Mouse (Mus musculus): Measurements from ENCODE around the gene Iqgap3. TPM values are rescaled to one million over a fixed set of nuclear protein-coding genes. Genes with fewer than 3 reads are reported as not detected.

The Iqgap3 gene
- total RNA-seq, 2 experiments from 2014 or later, result 0.13 to 0.22 TPM

DNA sequence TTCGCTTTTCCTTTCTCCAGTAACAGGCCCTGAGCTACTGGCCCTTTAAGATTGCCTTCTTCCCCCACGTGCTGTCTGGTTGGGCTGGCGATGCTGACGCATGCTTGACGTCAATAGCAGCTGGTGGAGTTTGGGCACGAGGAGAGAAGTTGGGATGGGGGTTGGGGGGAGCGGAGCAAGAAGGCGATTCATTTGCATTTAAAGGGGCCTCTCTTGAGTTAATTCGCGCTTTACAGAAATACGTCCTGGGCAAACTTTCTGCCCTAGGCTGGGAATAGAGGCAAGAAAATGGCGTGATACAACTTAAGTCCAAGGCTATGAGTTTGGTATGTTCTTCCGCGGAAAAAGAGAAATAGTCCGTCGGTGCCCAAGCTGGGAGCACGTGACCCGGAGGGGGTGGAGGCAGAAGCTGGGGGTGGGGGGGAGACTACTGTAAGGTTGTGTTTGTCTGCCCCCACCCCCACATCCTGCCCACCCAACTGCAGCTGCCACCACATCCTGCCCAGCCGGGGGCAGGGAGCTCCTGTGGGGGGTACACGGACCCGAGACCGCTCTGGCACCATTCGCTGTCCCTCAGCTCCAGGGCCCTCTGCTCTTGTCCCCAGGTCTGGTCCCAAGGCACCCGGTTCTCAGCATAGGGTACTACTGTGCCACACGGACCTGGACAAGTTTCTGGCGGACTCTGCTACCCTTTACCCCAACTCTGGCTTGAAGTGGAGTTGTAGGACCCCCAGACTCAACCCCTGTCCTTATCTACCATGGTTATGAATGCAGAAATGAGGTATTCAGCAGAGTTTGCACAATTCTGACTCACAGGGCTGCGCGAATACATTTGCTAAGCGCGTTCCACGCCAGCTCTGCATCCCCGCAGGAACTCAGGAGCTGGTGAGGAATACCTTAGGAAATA, 56.8 kb downstream of the Iqgap3 start:
- peak; percentile 95 to 97 for DNase-seq (ENCODE audit: low spot score in 2 of 2)

DNA sequence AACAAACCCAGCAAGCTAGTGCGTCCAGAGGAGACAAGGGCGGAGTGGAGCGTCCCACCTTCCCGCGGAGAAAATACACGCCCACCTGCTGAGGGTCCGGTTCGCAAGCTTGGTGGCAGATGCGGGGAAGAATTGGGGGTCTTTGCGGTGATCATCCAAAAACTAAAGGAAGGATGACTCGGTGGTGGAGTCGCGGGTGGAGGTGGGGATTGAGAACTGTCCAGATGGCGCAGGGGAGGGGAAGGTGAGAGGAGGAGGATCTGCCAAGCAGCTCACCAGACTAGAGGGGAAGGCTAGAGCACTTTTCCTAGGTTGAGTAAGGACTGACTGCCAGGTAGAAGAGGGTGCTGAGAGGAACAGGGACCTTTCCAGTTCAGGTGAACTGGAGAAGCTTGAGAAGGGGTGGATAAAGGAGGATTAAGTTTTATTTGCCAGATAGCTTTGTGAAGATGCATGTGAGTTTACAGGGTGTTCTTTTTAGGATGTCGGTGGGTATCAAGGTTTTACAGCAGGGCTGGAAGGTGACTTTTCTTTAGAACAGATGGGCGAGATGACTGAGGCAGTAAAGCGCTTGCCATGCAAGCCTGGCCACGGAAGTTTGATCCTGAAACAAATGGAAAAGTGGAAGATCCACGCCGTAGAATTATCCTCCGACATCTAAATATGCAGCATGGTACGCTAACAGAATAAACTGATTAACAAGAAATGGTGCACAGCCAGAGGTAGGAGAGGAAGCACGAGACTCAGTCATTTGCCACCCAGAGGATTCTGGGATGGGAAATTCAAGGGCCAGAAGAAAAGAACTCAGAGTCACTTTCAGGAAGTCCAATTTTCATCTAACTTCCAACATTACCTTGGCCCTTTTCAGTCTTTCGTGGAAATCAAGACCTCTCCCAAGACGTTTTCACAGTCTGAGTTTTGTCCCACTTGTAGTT, 57.7 kb downstream of the Iqgap3 start:
- peak; percentile 51 to 52 for DNase-seq (ENCODE audit: low spot score in 2 of 2)

DNA sequence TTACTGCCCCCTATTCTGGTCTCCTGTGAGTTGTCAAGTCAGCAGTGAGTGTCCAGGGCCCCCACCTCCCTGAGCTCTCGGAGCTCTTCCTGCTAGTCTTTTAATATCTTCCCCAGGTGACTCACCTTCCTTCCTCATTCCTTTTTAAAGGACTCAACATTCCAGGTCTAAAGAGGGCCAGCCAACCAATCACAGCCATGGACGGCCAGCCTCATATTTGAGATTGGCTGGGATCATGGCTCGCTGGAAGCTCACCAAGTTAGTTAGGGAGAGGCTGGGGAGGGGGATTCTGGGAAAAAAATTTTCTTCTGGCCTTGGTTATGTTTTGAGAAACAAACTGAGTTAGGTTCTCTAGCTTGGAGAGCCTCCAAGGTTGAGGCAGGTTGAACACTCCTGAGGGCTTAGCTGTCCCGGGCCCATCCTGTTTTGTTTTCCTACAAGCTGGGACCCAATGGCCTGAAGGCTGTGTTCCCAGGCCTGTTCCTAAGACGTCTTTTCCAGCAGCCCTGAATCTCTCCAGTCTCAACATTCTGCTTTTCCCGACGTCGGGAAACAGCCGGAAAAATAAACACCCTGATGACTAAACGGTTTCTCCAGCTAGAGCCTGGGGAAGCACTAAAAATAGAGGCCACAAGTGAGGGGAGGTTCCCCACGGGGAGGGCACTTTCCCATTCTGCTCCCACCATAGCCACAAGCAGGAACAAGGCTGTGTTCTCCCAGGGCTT, 58.6 kb downstream of the Iqgap3 start:
- DNase-seq (ENCODE audit: low spot score in 2 of 2), result peak in 1 of 2 experiments; percentile 48

DNA sequence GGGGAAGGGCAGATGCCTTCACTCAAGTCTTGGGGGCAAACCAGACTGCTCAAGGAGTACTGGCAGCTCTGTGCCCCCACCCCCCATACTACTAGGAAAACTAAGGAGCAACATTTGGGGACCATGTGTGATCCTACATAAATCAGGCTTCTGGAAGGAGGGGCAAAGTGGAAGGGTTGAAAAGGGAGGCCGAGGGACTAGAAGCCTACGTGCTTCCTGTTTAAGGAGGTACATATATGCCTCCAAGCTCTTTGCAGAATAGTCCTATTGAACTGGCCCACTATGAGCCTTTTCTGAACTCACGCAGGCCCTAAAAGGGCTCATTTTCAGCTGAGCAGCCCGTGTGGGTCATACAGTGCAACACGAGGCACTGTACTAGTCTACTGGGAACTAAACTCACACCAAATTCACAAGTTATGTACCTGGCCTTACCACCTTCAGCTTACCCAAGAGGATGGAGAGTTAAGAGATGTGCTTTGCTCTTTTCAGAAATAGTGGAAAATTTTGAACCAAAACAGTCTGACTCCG, 59.2 kb downstream of the Iqgap3 start:
- DNase-seq (ENCODE audit: low spot score in 2 of 2), result no peak

DNA sequence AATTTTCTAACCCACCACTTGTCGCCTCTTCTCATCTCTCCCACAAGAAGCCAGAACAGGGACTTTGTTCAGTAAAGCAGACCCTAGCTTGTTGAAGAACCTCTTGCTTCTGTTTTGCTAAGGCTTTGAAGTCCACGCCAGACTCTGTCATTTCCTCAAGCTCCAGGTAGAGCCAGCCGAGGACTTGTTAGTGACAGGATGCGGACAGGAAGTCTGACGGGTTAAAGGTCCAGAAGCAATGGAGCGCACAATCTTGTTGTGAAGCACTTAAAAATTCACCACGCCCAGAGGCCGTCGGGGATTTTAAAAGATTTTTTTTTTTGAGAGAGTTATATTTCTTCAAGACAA, 59.6 kb downstream of the Iqgap3 start:
- DNase-seq (ENCODE audit: low spot score in 2 of 2), result peak in 1 of 2 experiments; percentile 16

DNA sequence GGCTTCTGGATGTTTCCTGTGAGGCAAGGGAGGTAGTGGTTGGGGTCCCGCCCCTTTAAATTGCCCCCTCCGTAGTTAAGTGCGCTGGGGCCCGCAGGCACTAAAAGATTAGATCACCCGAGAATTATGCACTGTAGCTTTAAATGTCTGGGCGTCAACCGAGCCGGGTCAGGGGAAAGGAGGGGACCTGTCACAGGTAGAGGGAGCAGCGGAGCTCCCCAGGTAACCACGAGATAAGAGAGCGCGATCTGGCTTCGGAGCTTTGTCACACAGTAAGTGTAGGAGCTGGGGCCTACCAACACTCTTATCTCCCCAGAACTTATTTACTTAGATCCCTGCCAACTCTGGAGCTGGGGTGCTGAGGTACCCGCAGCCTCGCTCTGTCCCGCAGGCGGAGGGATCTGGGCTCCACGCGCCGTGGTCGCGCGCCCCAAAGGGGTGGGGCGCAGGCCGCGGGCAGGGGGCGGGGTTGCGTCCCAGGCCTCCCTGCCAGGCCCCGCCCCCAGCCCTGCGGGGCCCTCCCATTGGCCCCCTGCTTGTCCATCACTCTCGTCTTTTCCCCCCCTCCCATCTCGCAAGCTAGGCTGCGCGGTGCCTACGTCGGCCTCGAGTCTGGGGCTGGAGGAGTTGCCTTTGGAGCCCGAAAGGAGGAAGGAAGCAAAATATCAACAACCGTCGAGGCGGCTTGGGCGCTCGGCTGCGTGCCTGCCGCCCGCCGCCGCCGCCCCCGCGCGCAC, 60.2 kb downstream of the Iqgap3 start, which contains the start of gene Mef2d:
Mef2d (plus strand) TSS at position 586 of the 737 bp plus-strand sequence.
- DNase-seq (ENCODE audit: low spot score in 2 of 2), result peak; percentile 90 to 97

DNA sequence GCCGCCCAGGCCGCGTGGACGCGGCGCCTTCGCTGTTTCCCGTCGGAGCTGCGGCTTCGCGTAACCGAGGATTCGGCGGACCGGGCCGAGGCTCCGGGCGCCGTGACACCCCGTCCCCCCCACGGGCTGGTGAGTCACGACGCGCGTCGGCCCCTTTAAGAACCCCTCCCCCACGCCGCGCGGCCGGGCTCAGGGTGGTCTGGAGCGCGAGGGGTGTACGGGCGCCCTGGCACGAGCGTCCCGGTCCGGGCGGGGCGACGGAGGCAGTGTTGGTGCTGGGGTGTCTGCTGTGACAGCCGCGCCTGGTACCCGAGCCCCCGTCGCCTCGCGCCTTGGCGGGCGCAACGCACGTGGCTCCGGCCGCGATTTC, 60.8 kb downstream of the Iqgap3 start:
- no peak for DNase-seq (ENCODE audit: low spot score in 2 of 2)

DNA sequence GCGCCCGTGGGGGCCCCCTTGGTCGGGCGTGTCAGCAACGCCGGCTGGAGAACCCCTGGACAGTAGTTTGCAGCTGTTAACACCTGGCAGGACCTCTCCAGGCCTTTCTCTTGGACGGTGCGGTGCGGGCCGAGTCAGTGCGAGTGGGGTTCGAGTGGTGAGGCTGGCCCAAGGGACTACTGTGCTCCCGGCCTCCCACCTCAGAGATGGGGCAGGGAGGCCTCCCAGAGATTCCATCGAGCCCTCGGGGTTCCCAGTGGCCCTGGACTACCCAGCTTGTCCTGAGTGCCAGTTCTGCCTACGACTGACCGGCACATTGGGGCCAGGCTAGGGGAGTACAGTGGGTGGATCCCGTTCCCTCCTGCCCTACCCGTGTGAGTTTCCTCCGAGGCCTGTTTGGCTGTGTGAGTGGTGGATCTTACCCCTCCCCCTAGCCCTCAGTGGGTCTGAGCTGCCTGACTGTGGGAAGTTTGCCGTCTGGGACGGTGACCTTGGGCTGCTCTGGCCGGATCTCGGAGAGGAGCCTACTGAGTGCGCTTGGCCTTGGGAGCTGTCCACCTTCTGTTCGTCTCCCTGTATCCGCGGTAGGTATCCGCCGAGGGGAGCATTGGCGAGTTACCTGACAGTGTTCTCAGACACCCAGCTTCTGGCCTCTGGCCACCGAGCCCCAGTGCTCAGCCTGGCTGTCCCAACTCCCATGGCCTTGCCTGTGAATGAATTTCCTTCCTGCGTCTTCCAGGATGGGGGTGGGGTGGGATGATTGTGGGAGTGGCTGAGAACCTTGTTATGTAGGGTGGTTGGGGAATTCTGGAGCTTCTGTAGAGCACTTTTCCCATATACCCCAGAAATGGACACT, 61.4 kb downstream of the Iqgap3 start:
- DNase-seq (ENCODE audit: low spot score in 2 of 2), result peak; percentile 66 to 68

DNA sequence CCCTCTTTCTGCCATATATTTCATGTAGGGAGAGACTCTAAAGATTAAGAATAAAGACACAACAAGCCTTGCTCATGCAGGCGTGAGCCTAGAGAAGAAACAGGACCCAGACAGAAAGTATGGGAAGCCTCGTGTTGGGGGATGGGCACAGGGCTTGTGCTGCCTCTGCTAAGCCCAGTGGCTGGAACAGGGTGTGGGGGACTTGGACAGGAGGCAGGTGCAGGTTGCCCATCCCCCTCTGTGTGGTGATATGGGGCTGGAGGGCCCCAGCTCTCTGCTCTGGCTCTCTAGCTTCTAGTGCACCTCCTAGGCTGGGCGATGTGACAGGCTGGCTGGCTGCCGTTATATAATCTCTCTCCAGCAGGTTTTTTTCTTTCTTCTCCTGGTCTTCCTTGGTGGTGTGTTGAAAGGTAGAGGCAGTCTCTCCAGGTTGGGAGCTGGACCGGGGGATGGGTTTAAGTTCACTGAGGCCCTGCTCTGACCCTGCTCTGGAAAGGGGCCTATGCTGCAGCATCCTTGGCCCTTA, 62.3 kb downstream of the Iqgap3 start:
- peak; percentile 48 to 74 for DNase-seq (ENCODE audit: low spot score in 2 of 2)

DNA sequence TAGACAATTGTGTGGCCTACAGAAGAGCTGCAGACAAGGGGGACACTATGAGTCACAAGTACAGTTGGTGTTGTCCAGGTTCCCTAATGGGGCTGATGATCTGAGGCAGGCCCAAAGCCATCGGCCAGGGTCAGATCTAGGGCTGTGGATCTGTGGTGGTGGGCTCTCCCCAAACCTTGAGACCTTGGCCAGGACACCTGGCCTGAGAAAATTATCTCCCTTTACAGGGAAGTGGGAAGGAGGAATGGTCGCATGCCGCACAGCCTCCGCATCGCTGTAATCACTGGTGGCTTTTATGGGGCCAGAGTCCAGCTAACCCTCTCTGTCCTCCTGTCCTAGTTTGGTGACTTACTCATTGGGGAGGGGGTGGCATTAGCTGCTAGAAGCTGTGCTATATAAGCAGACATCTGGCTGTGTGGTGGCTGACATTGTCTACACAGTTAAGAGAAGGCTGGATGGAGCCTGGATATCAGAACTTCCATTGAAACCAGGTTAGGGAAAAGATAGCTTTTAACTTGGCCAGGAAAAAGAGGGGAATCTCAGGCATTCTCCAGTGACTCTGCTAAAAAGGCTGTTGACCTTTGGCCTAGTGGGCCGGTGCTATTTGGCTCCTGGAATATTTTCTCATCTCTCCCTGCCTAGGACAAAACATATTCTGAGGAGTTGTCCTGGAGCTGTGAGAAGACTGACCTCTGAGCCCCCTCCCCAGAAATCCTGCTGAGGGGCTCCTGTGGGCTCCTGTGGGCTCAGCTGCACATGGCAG, 63.1 kb downstream of the Iqgap3 start:
- DNase-seq (ENCODE audit: low spot score in 2 of 2), result peak in 1 of 2 experiments; percentile 20

DNA sequence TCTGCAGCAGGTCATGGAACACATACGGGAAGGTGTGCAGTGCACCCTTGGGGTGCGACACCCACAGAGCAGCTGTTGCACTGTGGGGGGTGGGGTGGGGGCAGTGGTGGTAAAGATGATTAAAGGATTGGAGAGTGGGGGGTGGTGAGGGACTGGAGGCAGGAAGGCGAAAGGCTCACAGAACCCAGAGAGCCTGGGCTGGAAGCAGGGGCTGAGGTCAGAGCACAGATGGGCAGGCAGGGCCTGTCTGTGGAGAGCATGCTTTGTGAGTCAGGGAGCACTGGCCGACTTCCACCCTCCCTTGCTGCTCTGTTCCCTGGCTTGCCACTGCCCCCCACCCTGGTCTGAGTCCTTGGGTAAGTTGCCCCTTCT, 63.6 kb downstream of the Iqgap3 start:
- DNase-seq (ENCODE audit: low spot score in 2 of 2), result peak in 1 of 2 experiments; percentile 39

DNA sequence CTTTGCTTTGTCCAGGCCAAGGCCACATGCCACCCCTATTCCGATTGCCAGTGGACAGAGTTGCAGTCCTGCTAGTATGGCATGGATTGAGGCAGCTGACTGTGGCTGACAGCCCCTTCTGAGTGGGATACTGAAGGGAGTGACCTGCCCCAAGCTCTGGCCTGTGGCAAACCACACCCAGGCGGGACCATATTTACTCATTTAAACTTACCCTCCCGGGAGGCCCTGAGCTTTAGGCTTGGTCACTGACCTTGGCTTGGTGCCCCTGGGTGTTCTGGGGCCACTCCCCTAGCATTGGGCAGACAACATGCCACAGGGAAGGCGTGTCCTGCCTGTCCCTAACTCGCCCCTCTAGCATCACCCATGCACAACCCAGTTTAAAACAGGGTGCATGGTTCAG, 64.2 kb downstream of the Iqgap3 start:
- DNase-seq (ENCODE audit: low spot score in 2 of 2), result peak in 1 of 2 experiments; percentile 7

DNA sequence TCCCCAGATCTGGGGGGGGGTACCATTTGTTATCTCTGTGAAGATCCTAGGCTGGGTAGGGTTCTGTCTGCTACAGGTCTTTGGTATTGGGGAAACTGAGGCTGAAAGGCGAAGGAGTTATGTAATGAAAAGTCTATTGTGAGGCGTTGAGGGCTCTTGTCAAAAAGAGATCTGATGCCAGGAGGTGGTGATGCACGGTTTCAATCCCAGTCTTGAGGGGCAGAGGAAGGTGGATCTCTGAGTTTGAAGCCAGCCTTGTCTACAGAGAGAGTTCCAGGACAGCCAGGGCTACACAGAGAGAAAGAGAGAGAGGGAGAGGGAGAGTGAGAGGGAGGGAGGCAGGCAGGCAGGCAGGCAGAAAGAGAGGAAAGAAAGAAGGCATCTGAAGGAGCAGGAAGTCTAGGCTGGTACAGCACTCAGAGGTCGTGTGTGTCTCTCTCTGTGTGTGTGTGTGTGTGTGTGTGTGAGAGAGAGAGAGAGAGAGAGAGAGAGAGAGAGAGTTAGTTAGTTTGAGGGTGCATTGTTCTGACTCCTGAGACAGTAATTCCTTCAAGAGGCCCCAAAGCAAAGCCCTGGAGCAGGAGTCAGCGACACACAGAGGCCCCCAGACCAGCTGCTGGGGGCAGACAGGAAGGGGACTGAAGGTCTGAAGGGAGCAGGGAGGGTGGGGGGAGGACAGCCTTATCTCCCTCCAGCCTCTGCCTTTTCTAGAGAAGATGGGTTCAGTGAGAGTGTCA, 64.8 kb downstream of the Iqgap3 start:
- no peak for DNase-seq (ENCODE audit: low spot score in 2 of 2)

DNA sequence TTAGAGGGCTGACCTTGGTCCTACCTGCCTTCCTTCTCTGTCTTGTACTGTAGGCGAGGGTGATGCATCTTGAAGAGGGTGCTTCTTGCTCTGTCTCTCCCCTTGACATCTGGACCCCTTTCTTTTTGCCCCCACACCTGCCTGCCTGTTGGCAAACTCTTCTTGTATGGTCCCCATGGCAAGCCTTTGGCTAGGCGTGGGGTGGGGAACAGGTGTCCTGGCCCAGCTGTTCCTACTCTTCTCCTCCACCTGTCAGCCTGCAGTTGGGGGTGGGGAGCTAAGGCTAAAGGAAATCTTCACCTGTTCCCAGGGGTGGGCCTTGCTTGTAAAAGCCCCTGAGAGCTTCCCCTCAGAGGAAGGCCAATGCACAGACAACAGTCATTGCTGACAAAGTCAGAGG, 65.7 kb downstream of the Iqgap3 start:
- DNase-seq (ENCODE audit: low spot score in 2 of 2), result no peak

DNA sequence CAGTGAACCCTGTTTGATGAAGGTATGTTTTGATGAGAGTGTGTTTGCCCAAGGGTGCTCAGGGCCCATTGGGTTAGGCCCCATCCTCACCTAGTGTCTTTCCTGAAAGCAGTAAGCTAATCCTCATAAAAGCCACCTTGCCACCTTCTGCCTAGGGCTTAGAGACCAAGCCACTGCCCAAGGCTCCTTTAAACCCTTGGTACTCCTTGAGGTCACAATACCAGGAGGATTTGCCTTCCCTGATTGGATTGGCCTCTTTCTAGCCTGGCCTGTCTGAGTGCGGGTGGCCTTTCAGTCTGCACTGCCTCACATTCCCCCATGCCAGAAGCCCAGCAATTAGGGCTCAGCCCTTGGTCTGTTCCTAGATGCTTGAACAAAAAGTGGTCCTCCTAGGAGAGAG, 66.1 kb downstream of the Iqgap3 start:
- DNase-seq (ENCODE audit: low spot score in 2 of 2), result peak in 1 of 2 experiments; percentile 8

DNA sequence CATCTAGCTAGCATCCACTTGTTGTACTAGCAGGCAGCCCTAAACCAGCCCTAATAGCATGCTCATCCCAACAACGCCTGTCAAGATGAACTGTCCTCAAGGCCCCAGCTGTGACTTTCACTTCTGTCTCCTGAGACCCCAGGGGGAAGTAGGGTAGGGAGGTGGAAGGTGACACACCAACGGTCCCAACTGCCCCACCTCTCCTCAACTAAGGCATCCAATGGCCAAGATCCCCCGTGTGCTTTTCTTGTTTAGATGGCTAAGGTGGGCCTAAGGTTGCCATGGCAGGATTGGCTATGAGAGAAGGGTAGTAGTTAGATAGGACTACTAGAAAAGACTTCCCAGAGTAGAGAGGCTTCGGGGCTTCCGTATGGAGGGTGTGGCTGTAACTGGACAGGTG, 66.6 kb downstream of the Iqgap3 start:
- DNase-seq (ENCODE audit: low spot score in 2 of 2), result no peak

DNA sequence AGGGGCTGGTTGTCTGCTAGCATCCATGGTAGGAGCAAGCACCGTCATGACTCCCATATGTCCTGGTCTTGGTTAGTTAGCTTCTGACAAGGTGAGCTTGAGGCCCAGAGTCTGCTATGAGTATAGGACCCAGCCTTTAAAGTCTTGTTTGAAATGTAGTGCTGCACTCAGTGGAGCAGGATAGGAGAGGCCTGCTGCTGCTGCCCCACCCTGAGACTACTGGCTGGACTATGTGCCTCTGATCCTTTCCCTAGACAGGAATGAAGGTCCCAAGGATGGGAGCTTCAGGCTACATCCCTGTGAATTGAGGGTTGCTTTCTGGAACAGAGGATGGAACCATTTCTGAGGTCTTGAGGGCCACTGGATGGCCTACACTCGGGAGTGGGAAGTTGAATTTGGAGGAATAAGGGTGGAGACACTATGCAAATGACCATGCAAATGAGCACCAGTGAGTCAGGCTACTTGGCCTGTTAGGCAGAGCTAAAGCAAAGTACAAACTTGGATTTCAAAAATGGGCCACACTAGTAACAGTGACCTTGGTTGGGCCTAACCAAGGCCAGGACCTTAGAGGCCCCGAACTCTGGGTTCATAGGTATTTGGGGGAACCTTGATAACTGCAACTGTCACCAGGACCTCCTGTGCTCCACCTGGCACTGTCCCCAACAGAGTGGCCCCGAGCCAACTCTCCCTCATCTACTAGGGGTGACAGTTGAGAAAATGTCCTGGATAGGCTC, 67.2 kb downstream of the Iqgap3 start:
- peak in 1 of 2 experiments; percentile 19 for DNase-seq (ENCODE audit: low spot score in 2 of 2)

Measured in layer of hippocampus, adult 18-20 months (tissue).